Mouse (Mus musculus) central nervous system, embryonic 11.5 days (tissue): ENCODE data around the gene Dppa5a. TPM values are rescaled to one million over a fixed set of nuclear protein-coding genes. Genes with fewer than 3 reads are reported as not detected.

Source experiments
- polyA plus RNA-seq: library from polyadenylated mRNA; depleted of rRNA; stranded (reverse); fragments of >200 nt; gene quantifications from 2 replicates; pipeline ENCODE4 v1.2.3, GENCODE M21; 2012; rRNA removed

Dppa5a gene
- 0.48 and 2.1 TPM in 2 replicates for polyA plus RNA-seq

DNA sequence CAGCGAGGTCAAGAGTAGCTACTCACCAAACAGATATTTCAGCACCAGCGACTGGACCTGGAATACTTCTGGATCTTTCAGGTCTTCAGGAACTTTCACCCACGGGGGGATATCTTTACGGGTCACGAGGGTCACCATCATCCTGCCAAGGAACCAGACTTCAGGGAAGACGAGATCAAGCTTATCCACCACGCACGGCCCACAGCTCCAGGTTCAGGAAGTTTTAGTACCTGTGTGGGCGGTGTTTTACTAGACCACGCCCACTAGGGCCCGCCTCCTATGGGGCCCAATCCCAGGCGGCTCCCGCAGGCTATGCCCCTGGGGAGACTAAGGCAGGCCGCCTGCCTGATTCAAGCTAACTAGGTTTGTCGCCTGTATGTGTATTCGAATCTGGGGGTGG is at the start of gene Dppa5a:
Dppa5a (minus strand) TSS at position 219 of the 400 bp plus-strand sequence.

GRCm38 (mm10) chr9:78395630-78396351 is 27.8 kb upstream of the Dppa5a start, which contains the start of gene Ddx43:
Gene Ddx43 (plus strand): TSS chr9:78395777.

GRCm38 (mm10) chr9:78378113-78378785 is 10.3 kb upstream of the Dppa5a start, which contains the start of gene Ooep:
Gene Ooep (minus strand): TSS chr9:78378725.

GRCm38 (mm10) chr9:78355611-78356010 is 12.4 kb downstream of the Dppa5a start, which contains the start of gene Gsta2:
Gene Gsta2 (minus strand): TSS chr9:78355788.

GRCm38 (mm10) chr9:78327289-78327688 is 40.7 kb downstream of the Dppa5a start, which contains the start of gene Omt2b:
Gene Omt2b (plus strand): TSS chr9:78327589.

Other genes with a start within 250 kb of the Dppa5a start
- gene Gsta4, start 185.4 kb downstream of the Dppa5a start, polyA plus RNA-seq: 54.2 and 59.9 TPM in 2 replicates
- gene Gsta1, start 137.5 kb downstream of the Dppa5a start, polyA plus RNA-seq: not detected in 2 replicates
- gene Gm3776, start 111.0 kb downstream of the Dppa5a start, polyA plus RNA-seq: not detected in 2 replicates
- not detected in 2 replicates for gene Gm10639, start 78.3 kb downstream of the Dppa5a start, polyA plus RNA-seq
- gene Omt2a, start 53.4 kb downstream of the Dppa5a start, polyA plus RNA-seq: not detected in 2 replicates
- gene Omt2b, start 40.6 kb downstream of the Dppa5a start, polyA plus RNA-seq: not detected in 2 replicates
- gene Gsta2, start 12.4 kb downstream of the Dppa5a start, polyA plus RNA-seq: not detected in 2 replicates
- gene Ooep, start 10.5 kb upstream of the Dppa5a start, polyA plus RNA-seq: 1.8 and 2.7 TPM in 2 replicates
- 0.37 and 0.42 TPM in 2 replicates for gene Ddx43, start 27.6 kb upstream of the Dppa5a start, polyA plus RNA-seq
- 0.56 and 0.96 TPM in 2 replicates for gene Cgas, start 75.1 kb upstream of the Dppa5a start, polyA plus RNA-seq
- 15.9 and 21.2 TPM in 2 replicates for gene Mto1, start 80.0 kb upstream of the Dppa5a start, polyA plus RNA-seq
- gene Gm17324, start 80.6 kb upstream of the Dppa5a start, polyA plus RNA-seq: 0.06 and 0.08 TPM in 2 replicates
- gene Eef1a1, start 121.0 kb upstream of the Dppa5a start, polyA plus RNA-seq: 10,218 and 10,405 TPM in 2 replicates
- 4.5 and 7.1 TPM in 2 replicates for gene Slc17a5, start 219.9 kb upstream of the Dppa5a start, polyA plus RNA-seq
- 2.1 and 3.1 TPM in 2 replicates for gene Cd109, start 247.4 kb upstream of the Dppa5a start, polyA plus RNA-seq